Mouse (Mus musculus): ENCODE results near the gene Cdca5. TPM values are rescaled to one million over a fixed set of nuclear protein-coding genes. Genes with fewer than 3 reads are reported as not detected.
"Not testable (repeated sequence)": the region's sequence is repeated elsewhere in the genome, so short reads cannot be mapped to it uniquely, and the experiment has no call there.

Gene Cdca5
- polyA plus RNA-seq, 1 experiment, result 0.20 TPM

DNA sequence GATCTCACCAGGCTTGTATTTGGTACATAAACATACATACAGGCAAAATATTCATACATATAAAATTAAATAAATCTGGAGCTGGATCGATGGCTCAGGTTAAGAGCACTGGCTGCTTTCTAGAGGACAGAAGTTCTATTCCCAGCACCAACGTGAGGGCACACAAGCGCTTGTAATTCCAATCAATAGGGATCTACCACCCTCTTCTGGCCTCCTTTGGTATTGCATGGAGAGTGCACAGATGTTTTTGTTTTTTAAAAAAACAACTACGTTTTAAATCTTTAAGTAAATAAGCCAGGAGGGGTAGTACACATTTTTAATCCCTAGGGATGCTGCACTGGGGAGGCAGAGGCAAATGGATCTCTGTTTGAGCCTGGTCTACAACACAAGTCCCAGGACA lies 41.5 kb downstream of the Cdca5 start:
- no peak overlapping the region for H3K27ac ChIP-seq (ENCODE audit: insufficient read depth, low read length)
- TF ChIP-seq CTCF (IDR thresholded peaks at IDR 0.05; ENCODE audit: borderline replicate concordance, insufficient read depth, low read depth, low read length), result peak; percentile 54; the same call in 1 of the 2 replicates
- no peak for TF ChIP-seq POLR2A (IDR thresholded peaks at IDR 0.05; ENCODE audit: borderline replicate concordance, insufficient read depth, low read length)
- 24% methylated on average over 4 of the region's 4 CpGs for WGBS
- H3K4me3 ChIP-seq (replicated peaks; ENCODE audit: insufficient read depth, low read depth, low read length), result no peak overlapping the region
- no peaks in the 10 kb centered on the region; the same call in 1 of the 2 replicates for H3K4me1 ChIP-seq (ENCODE audit: control insufficient read depth, insufficient read depth, low read length)
- no peaks in the 10 kb centered on the region for H3K27me3 ChIP-seq (ENCODE audit: control insufficient read depth, insufficient read depth, low read length)
- peak in 1 of 2 experiments; percentile 47 for DNase-seq

DNA sequence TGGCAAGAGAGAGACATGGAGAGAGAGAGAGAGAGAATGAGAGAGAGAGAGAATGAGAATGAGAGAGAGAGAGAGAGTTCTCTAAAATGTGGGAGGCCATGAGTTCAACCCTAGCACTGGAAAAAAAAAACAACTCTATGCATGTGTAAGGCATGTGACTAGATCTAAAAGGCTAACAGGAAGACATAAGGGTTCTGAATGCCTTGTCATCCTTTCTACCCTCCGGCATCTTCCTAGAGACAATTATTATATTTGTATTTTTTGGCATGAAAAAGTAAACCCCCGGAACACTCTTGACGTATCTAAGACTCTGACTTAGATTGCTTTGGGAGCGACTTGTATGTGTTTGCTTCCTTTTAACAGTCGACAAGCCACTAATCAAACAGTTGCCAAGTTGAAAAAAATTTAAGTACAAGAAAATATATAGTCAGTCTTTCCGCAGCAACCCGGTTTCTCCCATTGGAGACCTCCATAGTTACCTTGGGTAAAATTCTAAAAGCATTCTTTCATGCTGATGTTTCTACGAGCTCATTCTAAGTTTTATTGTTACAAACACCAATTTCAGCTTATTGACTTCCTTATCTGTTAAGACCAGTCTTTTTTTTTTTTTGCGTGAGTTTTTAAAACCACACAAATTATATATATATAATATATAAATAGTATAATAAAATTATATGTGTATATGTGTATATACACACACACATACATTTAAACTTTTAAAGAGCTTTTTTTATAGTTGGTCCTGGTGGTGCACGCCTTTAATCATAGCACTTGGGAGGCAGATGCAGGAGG lies 42.2 kb downstream of the Cdca5 start:
- DNase-seq, result no peak
- WGBS, result 69% methylated on average over 10 of the region's 10 CpGs
- TF ChIP-seq CTCF (IDR thresholded peaks at IDR 0.05; ENCODE audit: borderline replicate concordance, insufficient read depth, low read depth, low read length), result no peak
- TF ChIP-seq POLR2A (IDR thresholded peaks at IDR 0.05; ENCODE audit: borderline replicate concordance, insufficient read depth, low read length), result no peak
- Histone ChIP-seq H3K4me1 (ENCODE audit: control insufficient read depth, insufficient read depth, low read length) (no peaks in the 10 kb centered on the region; the same call in 1 of the 2 replicates), H3K27ac (ENCODE audit: insufficient read depth, low read length) (0 out of 2 replicates have a peak overlapping the region, but pooled peaks have one; percentile 17), H3K27me3 (ENCODE audit: control insufficient read depth, insufficient read depth, low read length) (no peaks in the 10 kb centered on the region), H3K4me3 (replicated peaks; ENCODE audit: insufficient read depth, low read depth, low read length) (peak overlapping the region; percentile 62)

DNA sequence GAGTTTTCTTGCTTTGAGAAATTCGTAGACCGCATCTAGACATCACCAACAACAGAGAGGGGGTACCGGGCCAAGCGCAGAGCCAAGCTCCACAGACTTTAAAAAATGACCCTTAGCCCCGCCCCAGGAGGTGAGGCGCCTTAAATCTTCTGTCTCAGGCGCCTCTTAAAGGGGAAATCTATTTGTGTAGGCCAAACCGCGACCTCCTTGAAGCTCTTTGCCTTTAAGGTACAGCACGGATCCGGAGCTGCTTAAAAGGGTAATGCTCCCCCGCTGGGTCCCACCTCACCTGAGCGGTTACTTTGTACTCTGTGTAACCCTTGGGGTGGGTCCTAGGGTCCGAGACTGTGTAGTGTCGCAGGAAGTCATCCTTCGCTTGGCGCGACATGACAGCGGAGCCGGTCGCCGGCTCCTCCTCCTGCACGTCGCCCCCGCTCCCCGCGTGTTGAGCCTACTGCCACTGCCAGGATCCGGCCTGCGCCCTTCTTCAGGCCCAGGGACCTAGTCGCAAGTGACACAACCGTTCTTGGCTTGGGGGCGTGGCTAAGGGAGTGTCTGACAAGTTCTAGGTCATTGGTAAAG lies 43.1 kb downstream of the Cdca5 start, which contains the start of gene Snx15:
Gene Snx15 (minus strand): TSS at position 545 of the 582 bp plus-strand sequence.
- no peaks in the 10 kb centered on the region for H3K27me3 ChIP-seq (ENCODE audit: control insufficient read depth, insufficient read depth, low read length)
- H3K27ac ChIP-seq (ENCODE audit: insufficient read depth, low read length), result peak within 1 kb of the TSS; percentile 67
- peak within 1 kb of the TSS; percentile 62 for H3K4me3 ChIP-seq (replicated peaks; ENCODE audit: insufficient read depth, low read depth, low read length)
- H3K4me1 ChIP-seq (ENCODE audit: control insufficient read depth, insufficient read depth, low read length), result no peaks in the 10 kb centered on the region; the same call in 1 of the 2 replicates
- DNase-seq, result peak; percentile 97 to 98
- TF ChIP-seq POLR2A (IDR thresholded peaks at IDR 0.05; ENCODE audit: borderline replicate concordance, insufficient read depth, low read length) (peak; percentile 67; the same call in 1 of the 2 replicates), CTCF (IDR thresholded peaks at IDR 0.05; ENCODE audit: borderline replicate concordance, insufficient read depth, low read depth, low read length) (no peak)
- WGBS, result under 1% methylated on average over 32 of the region's 32 CpGs

DNA sequence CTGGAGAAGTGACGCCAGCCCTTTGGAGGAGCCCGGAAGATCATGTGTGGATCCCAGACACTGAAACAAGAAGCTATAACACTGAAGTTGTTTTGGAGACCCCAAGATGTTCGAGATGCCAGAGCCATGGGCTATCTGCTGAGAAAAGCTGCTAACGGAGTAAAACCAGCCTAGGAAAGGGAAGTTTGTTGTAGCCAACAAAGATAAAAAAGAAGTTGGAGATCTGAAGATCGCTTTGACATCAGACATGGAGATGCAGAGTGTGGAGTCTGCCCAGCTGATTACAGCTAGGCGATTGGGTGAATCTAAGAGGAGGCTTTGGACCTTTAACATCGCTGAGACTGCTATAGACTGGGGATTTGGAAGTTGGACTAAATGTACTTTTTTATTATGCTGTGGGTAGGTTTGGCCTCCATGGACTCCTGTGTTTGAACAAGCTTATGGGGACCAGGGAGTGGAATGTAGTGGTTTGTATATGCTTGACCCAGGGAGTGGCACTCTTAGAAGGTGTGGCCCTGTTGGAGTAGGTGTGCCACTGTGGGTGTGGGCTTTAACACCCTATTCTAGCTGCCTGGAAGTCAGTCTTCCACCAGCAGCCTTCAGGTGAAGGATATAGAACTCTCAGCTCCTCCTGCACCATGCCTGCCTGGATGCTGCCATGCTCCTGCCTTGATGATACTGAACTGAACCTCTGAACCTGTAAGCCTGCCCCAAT lies 45.8 kb downstream of the Cdca5 start:
- H3K27ac ChIP-seq (ENCODE audit: insufficient read depth, low read length); DNase-seq; H3K27me3 ChIP-seq (ENCODE audit: control insufficient read depth, insufficient read depth, low read length); H3K4me3 ChIP-seq (replicated peaks; ENCODE audit: insufficient read depth, low read depth, low read length); H3K4me1 ChIP-seq (ENCODE audit: control insufficient read depth, insufficient read depth, low read length): not testable (repeated sequence)
- WGBS, result 74% methylated on average over 7 of the region's 7 CpGs

DNA sequence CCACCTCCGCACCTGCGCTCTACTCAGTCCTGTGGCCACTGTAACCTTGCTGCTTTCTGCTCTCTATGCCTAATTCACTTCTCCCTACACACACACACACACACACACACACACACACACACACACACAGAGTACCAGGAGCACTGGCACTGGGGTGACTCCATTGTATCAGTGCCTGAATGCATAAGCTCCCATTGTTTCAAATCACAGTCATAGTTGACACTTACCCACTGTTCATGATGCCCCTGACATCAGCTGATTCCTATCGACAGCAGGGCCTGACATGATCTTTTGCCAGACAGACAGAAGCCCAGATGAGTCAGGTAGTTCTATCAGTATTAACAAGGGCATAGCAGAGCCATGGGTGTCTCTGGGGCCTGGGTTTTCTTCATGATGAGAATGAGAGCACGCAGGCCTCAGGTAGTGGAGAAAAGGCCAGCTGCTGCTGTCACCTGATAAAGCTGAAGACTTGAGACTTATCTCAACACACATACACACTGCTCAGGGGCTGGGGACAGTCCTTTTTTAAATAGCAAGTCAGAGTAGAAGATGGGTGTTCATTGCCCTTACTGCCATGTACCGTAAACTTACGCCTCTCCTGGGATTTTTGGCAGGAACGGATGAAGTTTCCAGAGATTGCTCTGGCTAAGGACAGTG lies 47.5 kb downstream of the Cdca5 start:
- H3K27ac ChIP-seq (ENCODE audit: insufficient read depth, low read length), result peak overlapping the region; percentile 63
- 68% methylated on average over 7 of the region's 7 CpGs for WGBS
- H3K27me3 ChIP-seq (ENCODE audit: control insufficient read depth, insufficient read depth, low read length), result no peaks in the 10 kb centered on the region
- H3K4me3 ChIP-seq (replicated peaks; ENCODE audit: insufficient read depth, low read depth, low read length), result no peak overlapping the region
- no peaks in the 10 kb centered on the region; the same call in 1 of the 2 replicates for H3K4me1 ChIP-seq (ENCODE audit: control insufficient read depth, insufficient read depth, low read length)
- DNase-seq, result no peak
- TF ChIP-seq POLR2A (IDR thresholded peaks at IDR 0.05; ENCODE audit: borderline replicate concordance, insufficient read depth, low read length), result no peak
- TF ChIP-seq CTCF (IDR thresholded peaks at IDR 0.05; ENCODE audit: borderline replicate concordance, insufficient read depth, low read depth, low read length), result no peak

DNA sequence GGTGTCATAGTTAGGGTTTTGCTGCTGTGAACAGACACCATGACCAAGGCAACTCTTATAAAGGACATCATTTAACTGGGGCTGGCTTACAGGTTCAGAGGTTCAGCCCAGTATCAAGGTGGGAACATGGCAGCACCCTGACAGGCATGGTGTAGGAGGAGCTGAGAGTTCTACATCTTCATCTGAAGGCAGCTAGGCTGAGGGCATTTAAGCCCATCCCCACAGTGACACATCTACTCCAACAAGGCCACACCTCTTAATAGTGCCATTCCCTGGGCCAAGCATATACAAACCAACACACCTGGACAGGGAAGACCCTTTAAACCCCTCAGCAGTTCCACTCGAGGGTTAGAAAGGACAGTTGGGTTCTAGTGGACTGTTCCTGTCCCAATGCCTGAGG lies 48.4 kb downstream of the Cdca5 start:
- not testable (repeated sequence) for H3K4me3 ChIP-seq (replicated peaks; ENCODE audit: insufficient read depth, low read depth, low read length); H3K4me1 ChIP-seq (ENCODE audit: control insufficient read depth, insufficient read depth, low read length); H3K27me3 ChIP-seq (ENCODE audit: control insufficient read depth, insufficient read depth, low read length); DNase-seq
- 30% methylated on average over 1 of the region's 1 CpGs for WGBS
- H3K27ac ChIP-seq (ENCODE audit: insufficient read depth, low read length), result peak overlapping the region; percentile 36; the same call in 1 of the 2 replicates

DNA sequence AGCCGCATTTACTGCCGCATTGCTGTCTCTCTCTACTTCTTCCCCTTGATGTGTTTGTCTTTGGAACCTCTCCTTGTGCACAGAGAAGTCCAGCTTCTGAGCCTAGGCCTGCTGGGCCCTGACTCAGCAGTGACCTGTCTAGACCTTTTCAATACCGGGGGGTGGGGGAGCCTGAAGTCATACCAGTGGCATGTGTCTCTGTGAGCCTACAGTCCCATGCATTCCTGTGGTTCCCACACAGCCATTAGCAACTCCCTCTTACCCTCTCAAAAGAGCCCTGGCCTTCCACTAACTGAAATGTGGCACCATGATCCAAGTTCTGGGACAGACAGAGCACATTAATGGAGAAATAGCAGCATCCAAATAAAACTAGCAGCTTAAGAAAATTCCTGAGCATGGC lies 51.6 kb downstream of the Cdca5 start:
- no peak for TF ChIP-seq CTCF (IDR thresholded peaks at IDR 0.05; ENCODE audit: borderline replicate concordance, insufficient read depth, low read depth, low read length)
- TF ChIP-seq POLR2A (IDR thresholded peaks at IDR 0.05; ENCODE audit: borderline replicate concordance, insufficient read depth, low read length), result no peak

More for the DNA sequence above, 51.6 kb downstream of the Cdca5 start:
- 89% methylated on average over 3 of the region's 3 CpGs for WGBS
- H3K4me1 ChIP-seq (ENCODE audit: control insufficient read depth, insufficient read depth, low read length), result peaks cover 8% of the 10 kb centered on the region
- H3K4me3 ChIP-seq (replicated peaks; ENCODE audit: insufficient read depth, low read depth, low read length), result no peak overlapping the region
- H3K27me3 ChIP-seq (ENCODE audit: control insufficient read depth, insufficient read depth, low read length), result no peaks in the 10 kb centered on the region
- DNase-seq, result no peak
- H3K27ac ChIP-seq (ENCODE audit: insufficient read depth, low read length), result no peak overlapping the region
